Comparison of ENCODE assay signal across 19 mouse cellular contexts in genomic region chr19:31471766-31472165, GRCm38 (mm10).
DNase-seq lines count a peak whose midpoint lies in the region; ATAC-seq and TF ChIP-seq lines count a peak whose summit lies in the region.
"Had no signal": no experiment of that assay in that cellular context is flagged by ENCODE, and none has a peak within 500 bp of the region (broad histone marks: within the 10 kb centered on the region; RNA-seq: fewer than 3 reads in every experiment).

No protein-coding gene starts in this region.

- H3K36me3 ChIP-seq in embryonic facial prominence, embryonic 11.5 days (replicated peaks; ENCODE audit: control insufficient read depth, insufficient read depth, low read depth, low read length), result no peaks in the 10 kb centered on the region
- no peaks in the 10 kb centered on the region for H3K36me3 ChIP-seq in embryonic facial prominence, embryonic 10.5 days (replicated peaks)
- H3K36me3 ChIP-seq in hindbrain, embryonic 12.5 days, result no peaks in the 10 kb centered on the region
- H3K36me3 ChIP-seq in hindbrain, embryonic 16.5 days (ENCODE audit: control insufficient read depth, insufficient read depth, low read length), result no peaks in the 10 kb centered on the region
- no peaks in the 10 kb centered on the region for H3K36me3 ChIP-seq in intestine, postnatal 0 days (ENCODE audit: control insufficient read depth, insufficient read depth)
- H3K36me3 ChIP-seq: liver, embryonic 12.5 days; neural tube, embryonic 13.5 days had no signal

- H3K4me3 ChIP-seq in embryonic facial prominence, embryonic 11.5 days (ENCODE audit: low read depth, low read length), result no peak overlapping the region
- H3K4me3 ChIP-seq in embryonic facial prominence, embryonic 10.5 days, result no peak overlapping the region
- H3K4me3 ChIP-seq in hindbrain, embryonic 12.5 days, result no peak overlapping the region
- no peak overlapping the region for H3K4me3 ChIP-seq in hindbrain, embryonic 16.5 days (ENCODE audit: low read length)
- H3K4me3 ChIP-seq in intestine, postnatal 0 days (ENCODE audit: low read depth, low read length), result no peak overlapping the region
- H3K4me3 ChIP-seq: erythroblast, embryonic 14.5 days; liver, embryonic 12.5 days; megakaryocyte, embryonic 14.5 days; neural tube, embryonic 13.5 days had no signal

- 18% methylated on average over 1 of the region's 1 CpGs for WGBS in embryonic facial prominence, embryonic 11.5 days
- 18% methylated on average over 1 of the region's 1 CpGs for WGBS in embryonic facial prominence, embryonic 10.5 days
- 26% methylated on average over 1 of the region's 1 CpGs for WGBS in hindbrain, embryonic 12.5 days
- WGBS in hindbrain, embryonic 16.5 days, result 32% methylated on average over 1 of the region's 1 CpGs
- WGBS in intestine, postnatal 0 days, result 62% methylated on average over 1 of the region's 1 CpGs

- H3K4me1 ChIP-seq in embryonic facial prominence, embryonic 11.5 days (ENCODE audit: control insufficient read depth, insufficient read depth, low read length), result no peaks in the 10 kb centered on the region
- peaks cover 12% of the 10 kb centered on the region for H3K4me1 ChIP-seq in embryonic facial prominence, embryonic 10.5 days
- 0 out of 2 replicates have a peak, but pooled peaks cover 3% of the 10 kb centered on the region for H3K4me1 ChIP-seq in hindbrain, embryonic 12.5 days
- H3K4me1 ChIP-seq in hindbrain, embryonic 16.5 days (ENCODE audit: control insufficient read depth, insufficient read depth, low read depth, low read length), result no peaks in the 10 kb centered on the region
- no peaks in the 10 kb centered on the region for H3K4me1 ChIP-seq in intestine, postnatal 0 days (replicated peaks; ENCODE audit: control insufficient read depth, insufficient read depth, low read length)
- H3K4me1 ChIP-seq: liver, embryonic 12.5 days; megakaryocyte, embryonic 14.5 days; neural tube, embryonic 13.5 days had no signal

- H3K9ac ChIP-seq in embryonic facial prominence, embryonic 11.5 days (replicated peaks; ENCODE audit: low read length), result no peak overlapping the region
- no peak overlapping the region for H3K9ac ChIP-seq in hindbrain, embryonic 12.5 days
- H3K9ac ChIP-seq in hindbrain, embryonic 16.5 days (ENCODE audit: low read depth, low read length), result no peak overlapping the region
- no peak overlapping the region for H3K9ac ChIP-seq in intestine, postnatal 0 days (ENCODE audit: low read depth, low read length)
- H3K9ac ChIP-seq: hindbrain, embryonic 14.5 days; liver, embryonic 12.5 days; neural tube, embryonic 13.5 days had no signal

- no peak overlapping the region for H3K27ac ChIP-seq in embryonic facial prominence, embryonic 11.5 days (replicated peaks; ENCODE audit: low read depth, low read length)
- no peak overlapping the region for H3K27ac ChIP-seq in embryonic facial prominence, embryonic 10.5 days (replicated peaks)
- no peak overlapping the region for H3K27ac ChIP-seq in hindbrain, embryonic 12.5 days
- H3K27ac ChIP-seq in hindbrain, embryonic 16.5 days (ENCODE audit: low read depth, low read length), result no peak overlapping the region
- H3K27ac ChIP-seq in intestine, postnatal 0 days (ENCODE audit: low read depth, low read length), result no peak overlapping the region
- H3K27ac ChIP-seq: hindbrain, embryonic 14.5 days; liver, embryonic 12.5 days; neural tube, embryonic 13.5 days had no signal

- peak; percentile 40 for DNase-seq in embryonic facial prominence, embryonic 11.5 days (ENCODE audit: low spot score)
- DNase-seq in embryonic facial prominence, embryonic 10.5 days (ENCODE audit: low spot score), result no peak
- peak; percentile 32 to 43 for DNase-seq in heart, postnatal 10 days
- no peak for DNase-seq in spleen, postnatal 4 days (ENCODE audit: low spot score in 2 of 2)
- DNase-seq: cerebellum, adult 2 months; kidney, adult 8-10 months; kidney, postnatal 36 days; layer of hippocampus, postnatal 36 days; left cerebral cortex, postnatal 4 days; right cerebral cortex, postnatal 4 days had no signal

- intact Hi-C loops in heart, postnatal 10 days (cut with DNase I), result no loop called here

- H3K27me3 ChIP-seq in embryonic facial prominence, embryonic 11.5 days (ENCODE audit: control insufficient read depth, insufficient read depth, low read length), result no peaks in the 10 kb centered on the region
- H3K27me3 ChIP-seq in embryonic facial prominence, embryonic 10.5 days (replicated peaks; ENCODE audit: low read depth, poor library complexity, severe bottlenecking), result no peaks in the 10 kb centered on the region
- H3K27me3 ChIP-seq in hindbrain, embryonic 12.5 days, result no peaks in the 10 kb centered on the region
- no peaks in the 10 kb centered on the region for H3K27me3 ChIP-seq in hindbrain, embryonic 16.5 days (replicated peaks; ENCODE audit: control insufficient read depth, insufficient read depth, low read length)
- H3K27me3 ChIP-seq in intestine, postnatal 0 days (replicated peaks; ENCODE audit: control insufficient read depth, insufficient read depth, low read length), result no peaks in the 10 kb centered on the region
- H3K27me3 ChIP-seq: liver, embryonic 12.5 days; megakaryocyte, embryonic 14.5 days; neural tube, embryonic 13.5 days had no signal

- no peak for ATAC-seq in embryonic facial prominence, embryonic 11.5 days (replicated peaks; ENCODE audit: insufficient number of reproducible peaks, low FRiP score, low TSS enrichment, low read depth)
- ATAC-seq in hindbrain, embryonic 12.5 days (ENCODE audit: low FRiP score), result peak; percentile 46; the same call in 1 of the 2 replicates
- ATAC-seq in hindbrain, embryonic 16.5 days, result no peak
- no peak for ATAC-seq in cerebellum, adult (ENCODE audit: insufficient number of reproducible peaks, low FRiP score, low TSS enrichment)
- no peak for ATAC-seq in intestine, postnatal 0 days
- ATAC-seq: liver, embryonic 12.5 days had no signal

- TF ChIP-seq CTCF in intestine, postnatal 0 days (IDR thresholded peaks at IDR 0.05; ENCODE audit: low read depth), result no peak

- H3K9me3 ChIP-seq in embryonic facial prominence, embryonic 11.5 days (replicated peaks; ENCODE audit: control insufficient read depth, low read length), result no peaks in the 10 kb centered on the region
- H3K9me3 ChIP-seq in embryonic facial prominence, embryonic 10.5 days, result no peaks in the 10 kb centered on the region
- H3K9me3 ChIP-seq in hindbrain, embryonic 12.5 days (replicated peaks), result no peaks in the 10 kb centered on the region
- H3K9me3 ChIP-seq in hindbrain, embryonic 16.5 days (ENCODE audit: control insufficient read depth, low read length), result no peaks in the 10 kb centered on the region
- H3K9me3 ChIP-seq in intestine, postnatal 0 days (ENCODE audit: control insufficient read depth), result no peaks in the 10 kb centered on the region
- H3K9me3 ChIP-seq: liver, embryonic 12.5 days; megakaryocyte, embryonic 14.5 days; neural tube, embryonic 13.5 days had no signal

- no peak overlapping the region for H3K4me2 ChIP-seq in embryonic facial prominence, embryonic 11.5 days (ENCODE audit: low read depth, low read length)
- H3K4me2 ChIP-seq in hindbrain, embryonic 12.5 days (replicated peaks), result no peak overlapping the region
- no peak overlapping the region for H3K4me2 ChIP-seq in hindbrain, embryonic 16.5 days (ENCODE audit: low read length)
- H3K4me2 ChIP-seq in intestine, postnatal 0 days (replicated peaks; ENCODE audit: low read depth), result no peak overlapping the region
- H3K4me2 ChIP-seq: hindbrain, embryonic 14.5 days; liver, embryonic 12.5 days; neural tube, embryonic 13.5 days had no signal

Comparison
In these comparisons a context has a peak if more than half of its experiments do, and no peak if none do; other contexts are left out.
1. DNase-seq: peak in embryonic facial prominence, embryonic 11.5 days (single experiment) and heart, postnatal 10 days (2 of 2); none in embryonic facial prominence, embryonic 10.5 days (single experiment) and spleen, postnatal 4 days (0 of 2).